Mouse (Mus musculus): ENCODE measurements around the gene Mrpl51.

DNA sequence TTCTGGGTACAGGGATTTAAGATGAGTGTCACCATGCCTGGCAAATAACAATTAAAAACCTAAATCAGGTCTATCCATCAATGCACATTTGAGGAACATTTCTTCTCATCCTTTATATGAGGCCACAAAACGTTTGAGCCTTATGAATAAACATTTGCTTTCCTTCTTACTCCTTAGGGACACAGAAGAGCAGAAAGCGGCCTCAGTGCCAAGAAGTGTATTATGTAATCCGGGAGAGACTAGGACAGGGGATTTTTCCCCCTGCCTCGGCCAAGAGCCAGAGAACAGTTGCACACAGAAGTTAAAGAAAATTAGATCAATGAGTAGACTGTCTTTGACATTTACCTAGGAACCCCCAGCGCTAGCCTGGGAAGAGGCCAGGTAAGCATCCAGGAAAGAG lies 9.5 kb upstream of the Mrpl51 start:
- TF ChIP-seq CTCF (conservative IDR thresholded peaks at IDR 0.05; ENCODE audit: low read length) = no peak
- no peak for TF ChIP-seq NANOG (IDR thresholded peaks at IDR 0.05; ENCODE audit: borderline replicate concordance, low read length)

Measured in E14TG2a.4 (cell line).